Mouse (Mus musculus): Measurements from ENCODE around the gene Camk2g.

DNA sequence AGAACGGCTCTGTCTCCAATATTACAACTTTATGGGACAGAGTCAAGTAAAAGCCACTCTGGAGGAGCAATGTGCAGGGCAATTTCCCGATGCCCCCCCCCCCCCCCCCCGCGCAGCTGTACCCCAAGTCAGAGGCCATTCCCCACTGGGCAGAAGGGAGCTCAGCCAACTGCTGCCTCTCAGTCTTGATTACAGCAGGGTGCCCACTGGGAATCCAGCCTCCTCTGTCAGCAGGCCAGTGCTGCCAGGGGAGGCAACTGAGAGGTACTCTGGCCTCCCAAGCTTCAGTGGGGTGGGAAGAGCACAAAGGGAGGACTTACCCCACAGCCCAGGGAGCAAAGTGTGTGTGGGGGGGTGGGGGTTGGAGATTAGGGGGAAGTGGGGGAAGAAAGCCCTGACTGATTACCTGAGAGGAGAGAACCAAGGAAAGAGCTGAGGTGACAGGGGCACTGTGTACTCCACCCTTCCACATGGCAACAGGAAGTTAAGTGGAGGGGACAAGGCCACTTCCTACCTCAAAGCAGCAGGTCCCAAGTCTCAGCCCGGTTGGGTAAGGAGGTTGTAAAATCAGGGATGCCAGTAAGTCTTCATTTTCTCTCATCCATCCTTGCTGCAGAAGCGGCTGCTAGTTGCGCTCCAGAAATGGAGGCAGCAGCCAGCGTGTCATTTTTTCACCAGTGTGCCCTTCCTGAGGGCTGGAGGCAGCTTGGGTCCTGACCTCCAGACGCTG lies 1.7 kb upstream of the Camk2g start:
- TF ChIP-seq CTCF (IDR thresholded peaks at IDR 0.05; ENCODE audit: borderline replicate concordance, insufficient read depth, low read depth, low read length) (no peak), POLR2A (IDR thresholded peaks at IDR 0.05; ENCODE audit: borderline replicate concordance, insufficient read depth, low read length) (no peak)
